In the genomic region with DNA sequence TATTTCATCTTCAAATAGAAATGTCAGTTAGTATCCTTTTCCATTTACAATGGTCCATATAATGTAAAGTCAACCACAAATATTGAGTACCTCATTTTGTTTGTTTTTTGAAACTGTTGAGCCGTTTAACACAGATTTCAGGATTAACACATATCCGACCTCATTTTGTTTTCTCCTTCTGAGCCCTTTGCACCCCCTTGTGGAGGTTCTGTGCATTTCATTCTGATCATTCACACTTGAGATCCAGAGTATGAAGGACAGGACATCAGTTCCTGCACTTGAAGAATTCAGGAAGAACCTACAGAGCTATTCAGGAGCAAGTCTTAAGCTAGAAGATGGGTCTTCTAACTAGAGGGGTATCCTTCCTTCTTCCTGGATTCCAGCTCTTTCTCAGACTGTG, we compare ENCODE assay signal across 11 mouse cellular contexts. TPM values are rescaled to one million over a fixed set of nuclear protein-coding genes. Genes with fewer than 3 reads are reported as not detected.
DNase-seq lines count a peak whose midpoint lies in the region; ATAC-seq and TF ChIP-seq lines count a peak whose summit lies in the region.
"Had no signal": no experiment of that assay in that cellular context is flagged by ENCODE, and none has a peak within 500 bp of the region (broad histone marks: within the 10 kb centered on the region; RNA-seq: fewer than 3 reads in every experiment).

No protein-coding gene starts in this region.

- no peaks in the 10 kb centered on the region for H3K27me3 ChIP-seq in forebrain, embryonic 14.5 days (replicated peaks; ENCODE audit: control insufficient read depth, insufficient read depth, low read length)
- no peaks in the 10 kb centered on the region for H3K27me3 ChIP-seq in forebrain, embryonic 10.5 days (ENCODE audit: poor library complexity, severe bottlenecking)
- H3K27me3 ChIP-seq in liver, postnatal 0 days (ENCODE audit: insufficient read depth, low read length) = no peaks in the 10 kb centered on the region
- H3K27me3 ChIP-seq: limb, embryonic 15.5 days had no signal

- ATAC-seq in forebrain, embryonic 14.5 days = no peak
- ATAC-seq in liver, postnatal 0 days = no peak

- no peak overlapping the region for H3K9ac ChIP-seq in forebrain, embryonic 14.5 days (ENCODE audit: low read length)
- no peak overlapping the region for H3K9ac ChIP-seq in liver, postnatal 0 days (replicated peaks)
- H3K9ac ChIP-seq: limb, embryonic 15.5 days had no signal

- DNase-seq in forebrain, embryonic 14.5 days (ENCODE audit: low spot score) = peak; percentile 25
- no peak for DNase-seq in forebrain, embryonic 10.5 days (ENCODE audit: extremely low spot score, low spot score)
- peak; percentile 23 for DNase-seq in liver, postnatal 0 days
- DNase-seq in liver (no peak), adipocyte (ENCODE audit: low spot score) (peak; percentile 70)
- DNase-seq in layer of hippocampus, adult 9-11 months = peak; percentile 18
- DNase-seq in yolk sac, embryonic 10.5 days (ENCODE audit: low spot score) = no peak
- DNase-seq in thymus, postnatal 10 days (ENCODE audit: low spot score in 2 of 2) = no peak

- TF ChIP-seq CTCF in liver, postnatal 0 days (IDR thresholded peaks at IDR 0.05; ENCODE audit: low read depth) = peak; percentile 70

- TF ChIP-seq EP300 in liver, postnatal 0 days (IDR thresholded peaks at IDR 0.05; ENCODE audit: low read depth) = no peak

- WGBS in forebrain, embryonic 14.5 days = 58% methylated on average over 2 of the region's 2 CpGs
- WGBS in forebrain, embryonic 10.5 days = 61% methylated on average over 2 of the region's 2 CpGs
- 40% methylated on average over 2 of the region's 2 CpGs for WGBS in liver, postnatal 0 days (ENCODE audit: insufficient replicate concordance)

- H3K27ac ChIP-seq in forebrain, embryonic 14.5 days (ENCODE audit: low read depth, low read length) = no peak overlapping the region
- H3K27ac ChIP-seq in forebrain, embryonic 10.5 days = no peak overlapping the region
- H3K27ac ChIP-seq in liver, postnatal 0 days (ENCODE audit: low read depth) = no peak overlapping the region
- H3K27ac ChIP-seq: limb, embryonic 15.5 days had no signal

- no peaks in the 10 kb centered on the region for H3K4me1 ChIP-seq in forebrain, embryonic 14.5 days (ENCODE audit: control insufficient read depth, insufficient read depth, low read length)
- H3K4me1 ChIP-seq in forebrain, embryonic 10.5 days = no peaks in the 10 kb centered on the region
- H3K4me1 ChIP-seq in liver, postnatal 0 days (ENCODE audit: insufficient read depth) = no peaks in the 10 kb centered on the region
- H3K4me1 ChIP-seq: limb, embryonic 15.5 days had no signal

- H3K9me3 ChIP-seq in forebrain, embryonic 14.5 days (replicated peaks; ENCODE audit: control insufficient read depth, low read length) = no peaks in the 10 kb centered on the region
- no peaks in the 10 kb centered on the region for H3K9me3 ChIP-seq in forebrain, embryonic 10.5 days
- no peaks in the 10 kb centered on the region for H3K9me3 ChIP-seq in liver, postnatal 0 days (ENCODE audit: low read length)
- H3K9me3 ChIP-seq: G1E; limb, embryonic 15.5 days had no signal

- no peak overlapping the region for H3K4me3 ChIP-seq in forebrain, embryonic 14.5 days (ENCODE audit: low read depth, low read length)
- no peak overlapping the region for H3K4me3 ChIP-seq in forebrain, embryonic 10.5 days
- no peak overlapping the region for H3K4me3 ChIP-seq in liver, postnatal 0 days (ENCODE audit: low read depth, low read length)
- H3K4me3 ChIP-seq: limb, embryonic 15.5 days had no signal

- H3K4me2 ChIP-seq in forebrain, embryonic 14.5 days (ENCODE audit: low read length) = no peak overlapping the region
- no peak overlapping the region for H3K4me2 ChIP-seq in liver, postnatal 0 days (ENCODE audit: low read depth, low read length)
- H3K4me2 ChIP-seq: limb, embryonic 15.5 days had no signal

- no peaks in the 10 kb centered on the region for H3K36me3 ChIP-seq in forebrain, embryonic 14.5 days (ENCODE audit: control insufficient read depth, insufficient read depth, low read length)
- H3K36me3 ChIP-seq in forebrain, embryonic 10.5 days (replicated peaks) = no peaks in the 10 kb centered on the region
- no peaks in the 10 kb centered on the region for H3K36me3 ChIP-seq in liver, postnatal 0 days (replicated peaks; ENCODE audit: insufficient read depth, low read length)
- H3K36me3 ChIP-seq: G1E; limb, embryonic 15.5 days had no signal

RNA-seq across cellular contexts. Expression of a gene that starts 7.0 kb away (rescaled TPM):
- polyA plus RNA-seq in forebrain, embryonic 14.5 days (2014; fragmentation: Nextera tagmentation; extraction: Ambion mirVana) = not detected in 2 replicates
- not detected in 2 replicates for polyA plus RNA-seq in forebrain, embryonic 10.5 days (2016; fragmentation: Nextera tagmentation; extraction: Ambion mirVana)
- not detected in 2 replicates for polyA plus RNA-seq in liver, postnatal 0 days (2015; fragmentation: Nextera tagmentation; extraction: Ambion mirVana)
- polyA plus RNA-seq: frontal cortex, adult 2 months; G1E; limb, embryonic 15.5 days had no signal

RNA-seq across cellular contexts. Expression of a gene that starts 56.7 kb away (rescaled TPM):
- polyA plus RNA-seq in forebrain, embryonic 14.5 days (2014; fragmentation: Nextera tagmentation; extraction: Ambion mirVana) = not detected in 2 replicates
- polyA plus RNA-seq in forebrain, embryonic 10.5 days (2016; fragmentation: Nextera tagmentation; extraction: Ambion mirVana) = not detected in 2 replicates
- polyA plus RNA-seq in liver, postnatal 0 days (2015; fragmentation: Nextera tagmentation; extraction: Ambion mirVana) = not detected in 2 replicates
- polyA plus RNA-seq: frontal cortex, adult 2 months; G1E; limb, embryonic 15.5 days had no signal

Comparison
In these comparisons a context has a peak if more than half of its experiments do, and no peak if none do; other contexts are left out.
1. DNase-seq: peak in forebrain, embryonic 14.5 days (single experiment), liver, postnatal 0 days (single experiment), adipocyte (single experiment) and layer of hippocampus, adult 9-11 months (single experiment); none in forebrain, embryonic 10.5 days (single experiment), liver (single experiment), yolk sac, embryonic 10.5 days (single experiment) and thymus, postnatal 10 days (0 of 2).